Mouse (Mus musculus) midbrain, embryonic 11.5 days (tissue): ENCODE results near the gene Vwa8. TPM values are rescaled to one million over a fixed set of nuclear protein-coding genes. Genes with fewer than 3 reads are reported as not detected.
A peak's percentile ranks its signal among the peaks of the same experiment; 100 is the strongest.

Source experiments
- ATAC-seq: fragments of 200-750 bp; cut with Nextera tagmentation; 2 replicates; pipeline ENCODE4 v1.8.0; 2017; ENCODE audit warnings: moderate TSS enrichment, moderate library complexity; ENCODE audit not compliant: low FRiP score
- DNase-seq: peaks from one replicate; pipeline ENCODE4 v3.0.0; 2015; ENCODE audit warnings: low spot score; ENCODE audit errors: missing footprints
- H3K27ac ChIP-seq: fragments of 300-500 bp; sonication (generic); 2 replicates; pipeline ENCODE4 v1.5.1; 2014; ENCODE audit warnings: low read depth, low read length
- H3K27me3 ChIP-seq: fragments of 300-500 bp; sonication (generic); 2 replicates; pipeline ENCODE4 v1.6.1; 2014; ENCODE audit warnings: mild to moderate bottlenecking, low read length, moderate library complexity, mixed read lengths; ENCODE audit not compliant: control insufficient read depth, insufficient read depth
- H3K36me3 ChIP-seq: fragments of 300-500 bp; sonication (generic); 2 replicates; pipeline ENCODE4 v1.6.1; 2014; ENCODE audit warnings: mild to moderate bottlenecking, low read length, moderate library complexity, mixed read lengths; ENCODE audit not compliant: control insufficient read depth, insufficient read depth
- H3K4me1 ChIP-seq: fragments of 300-500 bp; sonication (generic); 2 replicates; pipeline ENCODE4 v1.6.1; 2014; ENCODE audit warnings: low read length; ENCODE audit not compliant: control insufficient read depth, insufficient read depth
- H3K4me2 ChIP-seq: fragments of 300-500 bp; sonication (generic); 2 replicates; pipeline ENCODE4 v1.6.1; 2014; ENCODE audit warnings: mild to moderate bottlenecking, moderate library complexity
- H3K4me3 ChIP-seq: fragments of 300-500 bp; sonication (generic); 2 replicates; pipeline ENCODE4 v1.5.1; 2014; ENCODE audit warnings: low read depth, low read length
- H3K9ac ChIP-seq: fragments of 300-500 bp; sonication (generic); 2 replicates; pipeline ENCODE4 v1.6.1; 2014; ENCODE audit warnings: low read length
- H3K9me3 ChIP-seq: fragments of 300-500 bp; sonication (generic); 2 replicates; pipeline ENCODE4 v1.6.1; 2016; ENCODE audit warnings: low read length; ENCODE audit not compliant: control insufficient read depth
- WGBS: fragments of 180-500 bp; shearing (Covaris S2); extraction: QIAGEN DNeasy Blood & Tissue Kit; methylation state at CpG from one replicate; pipeline ENCODE4 v1.1.7; 2014; 5-methylcytosine and 5-hydroxymethylcytosine counted together
- polyA plus RNA-seq: library from polyadenylated mRNA; unstranded; fragments of >200 nt; fragmentation: Nextera tagmentation; extraction: Ambion mirVana; gene quantifications from 2 replicates; pipeline ENCODE4 v1.2.1, GENCODE M21; 2014

Gene Vwa8
- polyA plus RNA-seq, 1 experiment from 2014 or later = 7.0 TPM

DNA sequence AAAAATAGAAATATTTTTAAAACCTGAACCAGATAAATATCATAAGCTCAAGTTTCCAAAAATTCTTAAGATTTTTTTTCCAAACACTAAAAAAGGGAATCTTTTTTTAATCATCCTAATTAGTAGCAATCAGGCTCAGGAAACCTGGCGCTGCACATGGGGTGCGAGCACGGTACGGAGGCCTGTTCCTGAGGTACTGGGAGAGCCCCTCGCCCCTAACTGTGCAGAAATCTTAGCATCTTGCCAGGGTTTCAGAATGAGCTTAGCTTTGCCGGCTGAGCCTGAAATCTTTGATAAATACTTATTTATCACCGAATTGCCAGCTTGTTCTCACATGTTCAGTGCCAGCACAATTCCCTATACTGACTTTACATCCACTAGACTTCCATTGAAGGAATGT lies 286.6 kb downstream of the Vwa8 start:
- no peak for ATAC-seq
- H3K9me3 ChIP-seq = no peaks in the 10 kb centered on the region
- no peak overlapping the region for H3K27ac ChIP-seq
- H3K4me2 ChIP-seq = no peak overlapping the region
- no peaks in the 10 kb centered on the region for H3K36me3 ChIP-seq
- H3K4me1 ChIP-seq = peaks cover 6% of the 10 kb centered on the region; the same call in 1 of the 2 replicates
- DNase-seq = peak; percentile 83
- no peak overlapping the region for H3K4me3 ChIP-seq
- H3K27me3 ChIP-seq = no peaks in the 10 kb centered on the region
- WGBS = 76% methylated on average over 7 of the region's 7 CpGs
- H3K9ac ChIP-seq = no peak overlapping the region

DNA sequence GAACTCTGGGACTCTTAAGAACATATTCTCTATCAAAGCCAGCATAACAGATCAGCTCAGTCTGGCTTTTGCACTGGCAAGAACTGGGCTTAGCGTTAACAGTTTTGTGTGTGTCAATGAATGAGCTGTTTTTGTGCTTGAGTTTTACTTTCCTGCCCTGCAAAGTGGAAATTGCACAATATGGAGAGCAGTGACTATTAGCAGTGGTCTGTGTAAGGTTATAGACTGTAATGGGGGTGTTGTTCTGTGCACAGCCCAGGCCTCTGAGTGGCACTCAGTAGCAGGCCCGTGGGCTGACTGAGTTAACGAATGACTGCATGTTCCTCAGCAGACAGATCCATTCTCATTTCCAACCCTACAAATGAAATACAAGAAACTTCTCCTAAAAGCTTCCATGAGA lies 287.7 kb downstream of the Vwa8 start:
- no peak overlapping the region for H3K4me2 ChIP-seq
- WGBS = 88% methylated on average over 3 of the region's 3 CpGs
- H3K4me3 ChIP-seq = no peak overlapping the region
- ATAC-seq (no peak), DNase-seq (peak; percentile 75)
- H3K9me3 ChIP-seq = no peaks in the 10 kb centered on the region
- no peaks in the 10 kb centered on the region for H3K36me3 ChIP-seq
- H3K27ac ChIP-seq = no peak overlapping the region
- no peak overlapping the region for H3K9ac ChIP-seq
- H3K27me3 ChIP-seq = 0 out of 2 replicates have a peak, but pooled peaks cover 2% of the 10 kb centered on the region
- peaks cover 6% of the 10 kb centered on the region; the same call in 1 of the 2 replicates for H3K4me1 ChIP-seq

DNA sequence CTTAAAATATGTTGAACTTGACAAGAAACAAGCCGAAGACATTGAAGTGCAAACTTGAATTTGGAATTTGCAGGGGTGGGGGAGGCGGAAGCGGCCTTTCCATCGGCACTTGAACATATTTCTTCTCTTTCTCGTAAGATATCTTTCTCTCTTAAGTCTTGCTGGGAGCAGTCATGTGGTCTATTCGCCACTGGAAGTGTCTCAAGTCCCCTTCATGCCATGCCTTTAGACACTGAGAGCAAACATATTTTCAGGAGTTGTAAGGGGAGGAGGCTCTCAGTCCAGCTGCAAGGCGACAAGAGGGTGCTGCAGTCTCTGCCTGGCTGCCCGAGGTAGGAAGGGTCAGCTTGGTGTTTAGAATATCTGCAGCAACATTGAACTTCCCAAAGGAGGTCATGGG lies 288.2 kb downstream of the Vwa8 start:
- peaks cover 6% of the 10 kb centered on the region; the same call in 1 of the 2 replicates for H3K4me1 ChIP-seq
- no peak overlapping the region for H3K4me3 ChIP-seq
- 0 out of 2 replicates have a peak, but pooled peaks cover 2% of the 10 kb centered on the region for H3K27me3 ChIP-seq
- no peaks in the 10 kb centered on the region for H3K36me3 ChIP-seq
- no peak overlapping the region for H3K9ac ChIP-seq
- no peaks in the 10 kb centered on the region for H3K9me3 ChIP-seq
- no peak for DNase-seq
- ATAC-seq = no peak
- no peak overlapping the region for H3K27ac ChIP-seq
- WGBS = 90% methylated on average over 8 of the region's 8 CpGs
- H3K4me2 ChIP-seq = no peak overlapping the region

- H3K4me2 ChIP-seq = no peak overlapping the region
- no peak overlapping the region for H3K9ac ChIP-seq
- no peak overlapping the region for H3K4me3 ChIP-seq
- H3K27ac ChIP-seq = no peak overlapping the region
- DNase-seq = peak; percentile 21
- peaks cover 6% of the 10 kb centered on the region for H3K4me1 ChIP-seq
- H3K36me3 ChIP-seq = no peaks in the 10 kb centered on the region
- H3K27me3 ChIP-seq = 0 out of 2 replicates have a peak, but pooled peaks cover 2% of the 10 kb centered on the region
- WGBS = 95% methylated on average over 6 of the region's 6 CpGs
- no peak for ATAC-seq
- H3K9me3 ChIP-seq = no peaks in the 10 kb centered on the region
Measured at GRCm38 (mm10) chr14:79139096-79139651, 290.3 kb downstream of the Vwa8 start.

- H3K4me3 ChIP-seq = no peak overlapping the region
Measured at GRCm38 (mm10) chr14:79139918-79140825, 291.3 kb downstream of the Vwa8 start.

DNA sequence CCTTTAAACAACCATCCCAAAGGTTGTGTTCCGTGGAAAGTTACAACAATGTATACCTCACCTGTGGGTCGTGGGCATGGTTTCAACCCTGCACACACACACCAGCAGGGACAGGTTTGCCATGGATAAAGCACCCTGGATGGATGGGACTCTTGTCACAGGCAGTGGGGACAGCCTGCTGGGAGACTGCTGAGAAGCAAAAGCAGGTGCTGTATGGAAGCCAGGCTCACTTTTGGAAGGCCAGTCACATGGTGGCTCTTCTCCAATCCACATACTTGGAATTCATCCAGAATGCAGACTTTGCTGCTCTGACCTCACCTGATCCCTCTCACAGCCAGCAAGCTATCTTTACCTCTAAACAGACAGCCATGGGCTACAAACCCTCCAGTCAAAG lies 292.0 kb downstream of the Vwa8 start:
- Histone ChIP-seq H3K36me3 (no peaks in the 10 kb centered on the region), H3K9ac (no peak overlapping the region), H3K27me3 (0 out of 2 replicates have a peak, but pooled peaks cover 2% of the 10 kb centered on the region), H3K27ac (no peak overlapping the region), H3K4me3 (no peak overlapping the region), H3K9me3 (no peaks in the 10 kb centered on the region), H3K4me1 (peaks cover 6% of the 10 kb centered on the region), H3K4me2 (no peak overlapping the region)
- 67% methylated on average over 2 of the region's 2 CpGs for WGBS
- no peak for ATAC-seq
- no peak for DNase-seq

More at GRCm38 (mm10) chr14:79139918-79140825, 291.3 kb downstream of the Vwa8 start:
- Histone ChIP-seq H3K9ac (no peak overlapping the region), H3K27me3 (0 out of 2 replicates have a peak, but pooled peaks cover 2% of the 10 kb centered on the region), H3K36me3 (no peaks in the 10 kb centered on the region), H3K9me3 (no peaks in the 10 kb centered on the region), H3K4me2 (no peak overlapping the region), H3K4me1 (peaks cover 6% of the 10 kb centered on the region), H3K27ac (no peak overlapping the region)
- ATAC-seq (peak; percentile 74), DNase-seq (peak; percentile 88)
- 40% methylated on average over 19 of the region's 19 CpGs for WGBS

DNA sequence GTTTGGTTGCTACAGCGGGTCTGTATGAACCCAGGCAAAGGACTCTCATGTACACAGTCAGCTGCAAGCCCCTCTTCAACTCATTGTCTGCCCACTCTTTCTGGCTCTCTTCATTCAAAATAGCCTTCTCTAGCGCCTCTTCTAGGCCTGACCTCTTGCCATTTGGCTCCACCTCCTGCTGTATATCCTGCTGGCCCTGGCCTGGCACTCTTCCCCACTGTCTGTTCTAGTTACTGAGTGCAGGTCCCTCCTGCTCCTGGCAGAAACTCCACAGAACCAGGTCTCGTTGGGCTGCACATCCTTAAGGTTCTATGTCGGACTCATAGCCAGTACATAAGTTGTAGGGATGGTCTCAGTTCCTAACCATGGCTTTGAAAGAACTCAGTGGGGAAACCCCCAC lies 293.5 kb downstream of the Vwa8 start:
- no peak overlapping the region for H3K27ac ChIP-seq
- 0 out of 2 replicates have a peak, but pooled peaks cover 2% of the 10 kb centered on the region for H3K27me3 ChIP-seq
- H3K9me3 ChIP-seq = no peaks in the 10 kb centered on the region
- peaks cover 6% of the 10 kb centered on the region for H3K4me1 ChIP-seq
- DNase-seq = no peak
- no peak overlapping the region for H3K4me3 ChIP-seq
- H3K9ac ChIP-seq = no peak overlapping the region
- WGBS = 80% methylated on average over 4 of the region's 4 CpGs
- H3K4me2 ChIP-seq = no peak overlapping the region
- H3K36me3 ChIP-seq = no peaks in the 10 kb centered on the region
- no peak for ATAC-seq

GRCm38 (mm10) chr14:79143696-79144095 lies 294.8 kb downstream of the Vwa8 start:
- ATAC-seq = no peak
- 92% methylated on average over 9 of the region's 9 CpGs for WGBS

More at GRCm38 (mm10) chr14:79143696-79144095, 294.8 kb downstream of the Vwa8 start:
- DNase-seq = no peak
- Histone ChIP-seq H3K9me3 (no peaks in the 10 kb centered on the region), H3K4me1 (peaks cover 6% of the 10 kb centered on the region), H3K27me3 (0 out of 2 replicates have a peak, but pooled peaks cover 2% of the 10 kb centered on the region), H3K9ac (no peak overlapping the region), H3K27ac (no peak overlapping the region), H3K36me3 (no peaks in the 10 kb centered on the region), H3K4me2 (no peak overlapping the region), H3K4me3 (no peak overlapping the region)
